Mouse (Mus musculus): ENCODE data around the gene Ermn. TPM values are rescaled to one million over a fixed set of nuclear protein-coding genes. Genes with fewer than 3 reads are reported as not detected.

Ermn gene
- not detected in 2 replicates for polyA plus RNA-seq (2012; rRNA removed)

DNA sequence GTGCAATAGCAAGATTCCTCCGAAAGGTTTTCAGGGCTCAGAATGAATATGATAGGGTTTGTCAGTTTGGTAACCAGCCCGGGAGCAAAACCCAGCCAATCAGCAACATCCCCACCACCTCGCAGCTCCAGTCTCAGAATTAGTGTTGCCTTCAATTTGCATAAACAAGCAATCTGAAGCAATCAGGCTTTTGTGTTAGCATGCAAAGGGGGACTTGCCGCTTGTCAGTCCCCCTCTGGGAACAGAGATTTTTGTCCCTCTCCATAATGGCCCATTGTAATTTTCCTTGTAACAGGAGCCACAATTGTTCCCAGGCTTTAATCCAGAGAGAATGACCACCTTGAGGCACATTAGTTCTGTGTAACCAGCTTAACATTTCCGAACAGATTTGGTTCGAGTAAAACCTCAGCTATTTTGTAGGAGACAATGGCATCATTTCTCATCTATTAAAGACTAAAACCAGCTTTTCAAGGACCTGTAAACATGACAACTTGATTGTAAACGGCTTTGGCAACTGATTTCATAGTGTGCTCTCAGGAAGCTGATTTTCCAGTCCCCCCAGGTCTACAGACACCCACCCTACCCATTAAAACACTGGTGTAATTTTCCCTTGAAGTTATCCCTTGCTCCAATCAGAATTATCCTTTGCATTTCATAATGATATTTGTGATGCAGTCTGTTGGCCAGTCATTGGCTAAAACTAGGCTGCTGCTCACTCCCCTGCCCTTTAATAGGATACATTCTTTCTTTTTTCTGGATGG lies at the start of gene Ermn:
Gene Ermn, minus strand, starts transcription at position 44 of the 761 bp plus-strand sequence.
- H3K27ac ChIP-seq (ENCODE audit: insufficient read depth, low read length) = no peak within 1 kb of the TSS
- no peak within 1 kb of the TSS for H3K4me3 ChIP-seq (ENCODE audit: extremely low read depth, insufficient read depth, insufficient read length)
- no peaks in the 10 kb centered on the region for H3K27me3 ChIP-seq (ENCODE audit: control insufficient read depth, insufficient read depth, low read length)
- H3K36me3 ChIP-seq (ENCODE audit: control insufficient read depth, insufficient read depth, low read length) = no peaks in the 10 kb centered on the region
- H3K4me1 ChIP-seq (ENCODE audit: control insufficient read depth, insufficient read depth, insufficient read length) = no peaks in the 10 kb centered on the region; the same call in 1 of the 2 replicates
- TF ChIP-seq POLR2A (IDR thresholded peaks at IDR 0.05; ENCODE audit: low read depth, low read length) (no peak), CTCF (IDR thresholded peaks at IDR 0.05; ENCODE audit: extremely low read depth, insufficient read depth, insufficient read length, insufficient replicate concordance) (no peak)
- DNase-seq (ENCODE audit: low read depth in 1 of 2, low spot score in 2 of 2) = no peak
- WGBS = 88% methylated on average over 7 of the region's 7 CpGs

- Histone ChIP-seq H3K36me3 (ENCODE audit: control insufficient read depth, insufficient read depth, low read length) (no peaks in the 10 kb centered on the region), H3K27me3 (ENCODE audit: control insufficient read depth, insufficient read depth, low read length) (no peaks in the 10 kb centered on the region), H3K4me3 (ENCODE audit: extremely low read depth, insufficient read depth, insufficient read length) (no peak overlapping the region), H3K27ac (ENCODE audit: insufficient read depth, low read length) (no peak overlapping the region), H3K4me1 (ENCODE audit: control insufficient read depth, insufficient read depth, insufficient read length) (no peaks in the 10 kb centered on the region)
- TF ChIP-seq CTCF (IDR thresholded peaks at IDR 0.05; ENCODE audit: extremely low read depth, insufficient read depth, insufficient read length, insufficient replicate concordance) = no peak
- TF ChIP-seq POLR2A (IDR thresholded peaks at IDR 0.05; ENCODE audit: low read depth, low read length) = no peak
- WGBS = 90% methylated on average over 1 of the region's 1 CpGs
- no peak for DNase-seq (ENCODE audit: low read depth in 1 of 2, low spot score in 2 of 2)
Measured at GRCm38 (mm10) chr2:58094818-58095217, 42.2 kb upstream of the Ermn start.

- TF ChIP-seq POLR2A (IDR thresholded peaks at IDR 0.05; ENCODE audit: low read depth, low read length) = no peak
- TF ChIP-seq CTCF (IDR thresholded peaks at IDR 0.05; ENCODE audit: extremely low read depth, insufficient read depth, insufficient read length, insufficient replicate concordance) = no peak
- Histone ChIP-seq H3K27me3 (ENCODE audit: control insufficient read depth, insufficient read depth, low read length) (no peaks in the 10 kb centered on the region), H3K4me1 (ENCODE audit: control insufficient read depth, insufficient read depth, insufficient read length) (no peaks in the 10 kb centered on the region), H3K4me3 (ENCODE audit: extremely low read depth, insufficient read depth, insufficient read length) (no peak overlapping the region), H3K27ac (ENCODE audit: insufficient read depth, low read length) (no peak overlapping the region), H3K36me3 (ENCODE audit: control insufficient read depth, insufficient read depth, low read length) (no peaks in the 10 kb centered on the region)
- no peak for DNase-seq (ENCODE audit: low read depth in 1 of 2, low spot score in 2 of 2)
- WGBS = 93% methylated on average over 1 of the region's 1 CpGs
Measured at GRCm38 (mm10) chr2:58086420-58086819, 33.8 kb upstream of the Ermn start.

GRCm38 (mm10) chr2:58079849-58080248 lies 27.2 kb upstream of the Ermn start:
- Histone ChIP-seq H3K36me3 (ENCODE audit: control insufficient read depth, insufficient read depth, low read length) (no peaks in the 10 kb centered on the region), H3K4me3 (ENCODE audit: extremely low read depth, insufficient read depth, insufficient read length) (no peak overlapping the region), H3K27ac (ENCODE audit: insufficient read depth, low read length) (no peak overlapping the region), H3K4me1 (ENCODE audit: control insufficient read depth, insufficient read depth, insufficient read length) (no peaks in the 10 kb centered on the region), H3K27me3 (ENCODE audit: control insufficient read depth, insufficient read depth, low read length) (no peaks in the 10 kb centered on the region)
- no peak for DNase-seq (ENCODE audit: low read depth in 1 of 2, low spot score in 2 of 2)
- 70% methylated on average over 1 of the region's 1 CpGs for WGBS
- TF ChIP-seq POLR2A (IDR thresholded peaks at IDR 0.05; ENCODE audit: low read depth, low read length) = no peak
- TF ChIP-seq CTCF (IDR thresholded peaks at IDR 0.05; ENCODE audit: extremely low read depth, insufficient read depth, insufficient read length, insufficient replicate concordance) = no peak

DNA sequence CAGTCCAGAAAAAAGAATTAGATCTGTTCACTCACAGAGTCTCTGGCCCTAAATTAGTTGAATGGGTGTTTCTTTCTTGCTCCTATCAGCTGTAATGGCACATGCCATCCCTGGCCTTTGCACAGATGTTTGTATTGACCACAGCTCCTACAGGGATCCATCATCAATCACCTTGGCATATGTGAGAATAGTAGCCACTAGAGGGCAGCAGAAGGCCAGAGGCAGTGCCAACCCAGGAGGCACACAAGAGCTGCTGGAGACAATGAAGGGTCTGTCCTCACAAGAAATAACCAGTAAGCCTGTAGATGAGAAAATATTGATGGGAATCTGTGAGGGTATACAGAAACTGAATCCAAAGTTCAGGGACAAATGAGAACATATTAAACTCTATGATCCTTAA lies 2.7 kb upstream of the Ermn start:
- Histone ChIP-seq H3K27me3 (ENCODE audit: control insufficient read depth, insufficient read depth, low read length) (no peaks in the 10 kb centered on the region), H3K4me1 (ENCODE audit: control insufficient read depth, insufficient read depth, insufficient read length) (no peaks in the 10 kb centered on the region; the same call in 1 of the 2 replicates), H3K36me3 (ENCODE audit: control insufficient read depth, insufficient read depth, low read length) (no peaks in the 10 kb centered on the region), H3K4me3 (ENCODE audit: extremely low read depth, insufficient read depth, insufficient read length) (no peak overlapping the region), H3K27ac (ENCODE audit: insufficient read depth, low read length) (no peak overlapping the region)
- DNase-seq (ENCODE audit: low read depth in 1 of 2, low spot score in 2 of 2) = peak; percentile 35 to 66
- TF ChIP-seq CTCF (IDR thresholded peaks at IDR 0.05; ENCODE audit: extremely low read depth, insufficient read depth, insufficient read length, insufficient replicate concordance) (peak; percentile 84; the same call in 1 of the 2 replicates), POLR2A (IDR thresholded peaks at IDR 0.05; ENCODE audit: low read depth, low read length) (no peak)

GRCm38 (mm10) chr2:58041867-58042266 lies 10.8 kb downstream of the Ermn start:
- no peak for TF ChIP-seq POLR2A (IDR thresholded peaks at IDR 0.05; ENCODE audit: low read depth, low read length)
- no peak for TF ChIP-seq CTCF (IDR thresholded peaks at IDR 0.05; ENCODE audit: extremely low read depth, insufficient read depth, insufficient read length, insufficient replicate concordance)
- no peak overlapping the region for H3K4me3 ChIP-seq (ENCODE audit: extremely low read depth, insufficient read depth, insufficient read length)
- no peaks in the 10 kb centered on the region for H3K4me1 ChIP-seq (ENCODE audit: control insufficient read depth, insufficient read depth, insufficient read length)
- DNase-seq (ENCODE audit: low read depth in 1 of 2, low spot score in 2 of 2) = no peak
- no peaks in the 10 kb centered on the region; the same call in 1 of the 2 replicates for H3K27me3 ChIP-seq (ENCODE audit: control insufficient read depth, insufficient read depth, low read length)
- WGBS = 15% methylated on average over 7 of the region's 7 CpGs
- H3K36me3 ChIP-seq (ENCODE audit: control insufficient read depth, insufficient read depth, low read length) = no peaks in the 10 kb centered on the region
- H3K27ac ChIP-seq (ENCODE audit: insufficient read depth, low read length) = no peak overlapping the region

GRCm38 (mm10) chr2:58036926-58037325 lies 15.7 kb downstream of the Ermn start:
- 42% methylated on average over 2 of the region's 2 CpGs for WGBS
- H3K27me3 ChIP-seq (ENCODE audit: control insufficient read depth, insufficient read depth, low read length) = no peaks in the 10 kb centered on the region; the same call in 1 of the 2 replicates
- no peaks in the 10 kb centered on the region for H3K4me1 ChIP-seq (ENCODE audit: control insufficient read depth, insufficient read depth, insufficient read length)
- H3K27ac ChIP-seq (ENCODE audit: insufficient read depth, low read length) = no peak overlapping the region
- TF ChIP-seq POLR2A (IDR thresholded peaks at IDR 0.05; ENCODE audit: low read depth, low read length) = no peak
- no peak for TF ChIP-seq CTCF (IDR thresholded peaks at IDR 0.05; ENCODE audit: extremely low read depth, insufficient read depth, insufficient read length, insufficient replicate concordance)
- H3K36me3 ChIP-seq (ENCODE audit: control insufficient read depth, insufficient read depth, low read length) = no peaks in the 10 kb centered on the region
- DNase-seq (ENCODE audit: low read depth in 1 of 2, low spot score in 2 of 2) = no peak
- no peak overlapping the region for H3K4me3 ChIP-seq (ENCODE audit: extremely low read depth, insufficient read depth, insufficient read length)

All from spleen, adult 2 months (tissue).